Mouse (Mus musculus): Measurements from ENCODE around the gene Bcor. TPM values are rescaled to one million over a fixed set of nuclear protein-coding genes. Genes with fewer than 3 reads are reported as not detected.
A peak's percentile ranks its signal among the peaks of the same experiment; 100 is the strongest.

Gene Bcor
- polyA plus RNA-seq, 1 experiment from 2014 or later, result 17.5 TPM

- Histone ChIP-seq H3K9me3 (no peaks in the 10 kb centered on the region), H3K4me3 (peak overlapping the region; percentile 74), H3K36me3 (no peaks in the 10 kb centered on the region), H3K4me1 (peaks cover 39% of the 10 kb centered on the region), H3K27ac (peak overlapping the region; percentile 83), H3K27me3 (ENCODE audit: insufficient read depth, poor library complexity, severe bottlenecking) (peaks cover 100% of the 10 kb centered on the region)
- WGBS, result 1% methylated on average over 48 of the region's 58 CpGs
- DNase-seq (ENCODE audit: low spot score), result peak; percentile 92
Observed at GRCm38 (mm10) chrX:12076763-12077600, 83.2 kb downstream of the Bcor start.

- DNase-seq (ENCODE audit: low spot score), result no peak
- peaks cover 65% of the 10 kb centered on the region for H3K4me1 ChIP-seq
- no peaks in the 10 kb centered on the region for H3K36me3 ChIP-seq
- 23% methylated on average over 6 of the region's 6 CpGs for WGBS
- H3K9me3 ChIP-seq, result no peaks in the 10 kb centered on the region
- H3K27me3 ChIP-seq (ENCODE audit: insufficient read depth, poor library complexity, severe bottlenecking), result peaks cover 98% of the 10 kb centered on the region
- no peak overlapping the region for H3K4me3 ChIP-seq
- H3K27ac ChIP-seq, result 0 out of 2 replicates have a peak overlapping the region, but pooled peaks have one; percentile 18
Observed at GRCm38 (mm10) chrX:12072721-12073120, 87.4 kb downstream of the Bcor start.

GRCm38 (mm10) chrX:12068978-12069724, 91.0 kb downstream of the Bcor start:
- H3K9me3 ChIP-seq, result no peaks in the 10 kb centered on the region
- 2% methylated on average over 26 of the region's 26 CpGs for WGBS
- DNase-seq (ENCODE audit: low spot score), result no peak
- no peaks in the 10 kb centered on the region for H3K36me3 ChIP-seq
- H3K27ac ChIP-seq, result no peak overlapping the region
- peaks cover 98% of the 10 kb centered on the region for H3K27me3 ChIP-seq (ENCODE audit: insufficient read depth, poor library complexity, severe bottlenecking)
- H3K4me3 ChIP-seq, result peak overlapping the region; percentile 38
- H3K4me1 ChIP-seq, result peaks cover 92% of the 10 kb centered on the region

GRCm38 (mm10) chrX:12067851-12068510, 92.2 kb downstream of the Bcor start:
- H3K4me1 ChIP-seq, result peaks cover 95% of the 10 kb centered on the region
- 11% methylated on average over 18 of the region's 18 CpGs for WGBS
- no peak for DNase-seq (ENCODE audit: low spot score)

GRCm38 (mm10) chrX:12067031-12067430, 93.1 kb downstream of the Bcor start:
- 3% methylated on average over 6 of the region's 6 CpGs for WGBS
- H3K36me3 ChIP-seq, result no peaks in the 10 kb centered on the region
- no peak for DNase-seq (ENCODE audit: low spot score)
- peaks cover 95% of the 10 kb centered on the region for H3K27me3 ChIP-seq (ENCODE audit: insufficient read depth, poor library complexity, severe bottlenecking)
- H3K4me1 ChIP-seq, result peaks cover 95% of the 10 kb centered on the region
- peak overlapping the region; percentile 6; the same call in 1 of the 2 replicates for H3K4me3 ChIP-seq
- H3K27ac ChIP-seq, result peak overlapping the region; percentile 33; the same call in 1 of the 2 replicates
- H3K9me3 ChIP-seq, result no peaks in the 10 kb centered on the region

More at GRCm38 (mm10) chrX:12067851-12068510, 92.2 kb downstream of the Bcor start:
- Histone ChIP-seq H3K27me3 (ENCODE audit: insufficient read depth, poor library complexity, severe bottlenecking) (peaks cover 95% of the 10 kb centered on the region), H3K9me3 (no peaks in the 10 kb centered on the region), H3K4me3 (no peak overlapping the region), H3K36me3 (no peaks in the 10 kb centered on the region), H3K27ac (no peak overlapping the region)

GRCm38 (mm10) chrX:12065782-12066181, 94.4 kb downstream of the Bcor start:
- no peak for DNase-seq (ENCODE audit: low spot score)
- Histone ChIP-seq H3K9me3 (no peaks in the 10 kb centered on the region), H3K36me3 (no peaks in the 10 kb centered on the region), H3K27me3 (ENCODE audit: insufficient read depth, poor library complexity, severe bottlenecking) (peaks cover 95% of the 10 kb centered on the region), H3K4me1 (peaks cover 95% of the 10 kb centered on the region), H3K4me3 (no peak overlapping the region), H3K27ac (no peak overlapping the region)
- WGBS, result 24% methylated on average over 9 of the region's 9 CpGs

- 30% methylated on average over 6 of the region's 6 CpGs for WGBS
- no peak overlapping the region for H3K27ac ChIP-seq
- peaks cover 72% of the 10 kb centered on the region for H3K4me1 ChIP-seq
- no peak overlapping the region for H3K4me3 ChIP-seq
- DNase-seq (ENCODE audit: low spot score), result no peak
- peaks cover 13% of the 10 kb centered on the region for H3K36me3 ChIP-seq
- peaks cover 72% of the 10 kb centered on the region for H3K27me3 ChIP-seq (ENCODE audit: insufficient read depth, poor library complexity, severe bottlenecking)
- H3K9me3 ChIP-seq, result no peaks in the 10 kb centered on the region
Observed at GRCm38 (mm10) chrX:12062932-12063260, 97.3 kb downstream of the Bcor start.

- WGBS, result 28% methylated on average over 24 of the region's 24 CpGs
- H3K27me3 ChIP-seq (ENCODE audit: insufficient read depth, poor library complexity, severe bottlenecking), result peaks cover 67% of the 10 kb centered on the region
- H3K36me3 ChIP-seq, result peaks cover 19% of the 10 kb centered on the region
- H3K9me3 ChIP-seq, result no peaks in the 10 kb centered on the region
- H3K27ac ChIP-seq, result no peak overlapping the region
- H3K4me1 ChIP-seq, result peaks cover 66% of the 10 kb centered on the region
- no peak overlapping the region for H3K4me3 ChIP-seq
- DNase-seq (ENCODE audit: low spot score), result no peak
Observed at GRCm38 (mm10) chrX:12062121-12062931, 97.8 kb downstream of the Bcor start.

- no peak overlapping the region for H3K27ac ChIP-seq
- peaks cover 58% of the 10 kb centered on the region; the same call in 1 of the 2 replicates for H3K27me3 ChIP-seq (ENCODE audit: insufficient read depth, poor library complexity, severe bottlenecking)
- DNase-seq (ENCODE audit: low spot score), result no peak
- H3K9me3 ChIP-seq, result no peaks in the 10 kb centered on the region
- WGBS, result 44% methylated on average over 3 of the region's 3 CpGs
- H3K36me3 ChIP-seq, result peaks cover 33% of the 10 kb centered on the region
- no peak overlapping the region for H3K4me3 ChIP-seq
- peaks cover 51% of the 10 kb centered on the region for H3K4me1 ChIP-seq
Observed at GRCm38 (mm10) chrX:12060848-12061247, 99.3 kb downstream of the Bcor start.

- H3K27ac ChIP-seq, result no peak overlapping the region
- H3K27me3 ChIP-seq (ENCODE audit: insufficient read depth, poor library complexity, severe bottlenecking), result peaks cover 24% of the 10 kb centered on the region; the same call in 1 of the 2 replicates
- peaks cover 45% of the 10 kb centered on the region for H3K36me3 ChIP-seq
- H3K9me3 ChIP-seq, result no peaks in the 10 kb centered on the region
- 93% methylated on average over 11 of the region's 11 CpGs for WGBS
- DNase-seq (ENCODE audit: low spot score), result no peak
- H3K4me3 ChIP-seq, result no peak overlapping the region
- H3K4me1 ChIP-seq, result peaks cover 15% of the 10 kb centered on the region
Observed at GRCm38 (mm10) chrX:12057210-12057609, 102.9 kb downstream of the Bcor start.

- DNase-seq (ENCODE audit: low spot score), result no peak
- peaks cover 23% of the 10 kb centered on the region for H3K4me1 ChIP-seq
- 69% methylated on average over 9 of the region's 9 CpGs for WGBS
- H3K27ac ChIP-seq, result no peak overlapping the region
- peaks cover 42% of the 10 kb centered on the region for H3K36me3 ChIP-seq
- no peak overlapping the region for H3K4me3 ChIP-seq
- peaks cover 26% of the 10 kb centered on the region; the same call in 1 of the 2 replicates for H3K27me3 ChIP-seq (ENCODE audit: insufficient read depth, poor library complexity, severe bottlenecking)
- H3K9me3 ChIP-seq, result no peaks in the 10 kb centered on the region
Observed at GRCm38 (mm10) chrX:12053315-12053914, 106.7 kb downstream of the Bcor start.

- Histone ChIP-seq H3K36me3 (peaks cover 39% of the 10 kb centered on the region), H3K4me1 (peaks cover 28% of the 10 kb centered on the region), H3K9me3 (no peaks in the 10 kb centered on the region), H3K27ac (no peak overlapping the region), H3K27me3 (ENCODE audit: insufficient read depth, poor library complexity, severe bottlenecking) (peaks cover 34% of the 10 kb centered on the region; the same call in 1 of the 2 replicates), H3K4me3 (no peak overlapping the region)
- no peak for DNase-seq (ENCODE audit: low spot score)
- WGBS, result 94% methylated on average over 1 of the region's 1 CpGs
Observed at GRCm38 (mm10) chrX:12052651-12053050, 107.5 kb downstream of the Bcor start.

Data from heart, embryonic 10.5 days (tissue).